Mouse (Mus musculus): ENCODE data around the gene Mb21d2.

DNA sequence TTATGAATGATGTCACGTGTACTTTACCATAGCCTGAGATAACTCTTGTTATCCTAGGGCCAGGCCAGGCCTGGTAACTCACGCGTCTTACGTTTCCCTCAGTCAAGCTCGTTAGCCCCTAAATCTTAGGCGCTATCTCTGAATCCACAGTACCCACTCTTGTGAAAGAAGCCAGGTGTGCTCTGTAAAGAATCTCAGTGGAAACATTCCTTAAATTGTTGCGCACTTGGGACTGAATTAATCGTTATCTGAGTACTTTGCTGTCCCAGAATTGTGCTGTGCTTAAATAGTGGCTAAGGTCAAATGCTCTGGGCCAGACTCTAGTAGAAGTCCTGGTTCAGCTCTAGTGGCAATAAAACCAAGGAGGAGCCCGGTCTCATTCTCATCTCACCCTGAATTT lies 60.6 kb downstream of the Mb21d2 start:
- TF ChIP-seq POLR2A (IDR thresholded peaks at IDR 0.05; ENCODE audit: extremely low read depth, insufficient read depth, low read length) (no peak), CTCF (IDR thresholded peaks at IDR 0.05; ENCODE audit: extremely low read depth, insufficient read depth, low read length) (no peak)

All from cortical plate, adult 2 months (tissue).